Mouse (Mus musculus) gastrocnemius, postnatal 25 days (tissue): ENCODE data around the gene Gm45234. TPM values are rescaled to one million over a fixed set of nuclear protein-coding genes. Genes with fewer than 3 reads are reported as not detected.

Source experiments
- DNase-seq: peaks from one replicate; pipeline ENCODE4 v3.0.0; 2022
- microRNA-seq, 2 experiments: library from miRNA; unstranded; fragments of <30 nt; microRNA quantifications; one replicate each; pipeline ENCODE4 v1.2.0; 2021; ENCODE audit warnings: borderline replicate concordance in 2 of 2
- total RNA-seq, 2 experiments: library from RNA; stranded (reverse); gene quantifications; 1 replicate in 1 of 2; 2 replicates in 1 of 2; pipeline ENCODE4 v1.2.3; 2021

The Gm45234 gene
- total RNA-seq, 2 experiments from 2014 or later, result 2.2 TPM; not detected in 1

GRCm38 (mm10) chr6:124708289-124708889 lies 47.4 kb downstream of the Gm45234 start:
- no peak for DNase-seq

DNA sequence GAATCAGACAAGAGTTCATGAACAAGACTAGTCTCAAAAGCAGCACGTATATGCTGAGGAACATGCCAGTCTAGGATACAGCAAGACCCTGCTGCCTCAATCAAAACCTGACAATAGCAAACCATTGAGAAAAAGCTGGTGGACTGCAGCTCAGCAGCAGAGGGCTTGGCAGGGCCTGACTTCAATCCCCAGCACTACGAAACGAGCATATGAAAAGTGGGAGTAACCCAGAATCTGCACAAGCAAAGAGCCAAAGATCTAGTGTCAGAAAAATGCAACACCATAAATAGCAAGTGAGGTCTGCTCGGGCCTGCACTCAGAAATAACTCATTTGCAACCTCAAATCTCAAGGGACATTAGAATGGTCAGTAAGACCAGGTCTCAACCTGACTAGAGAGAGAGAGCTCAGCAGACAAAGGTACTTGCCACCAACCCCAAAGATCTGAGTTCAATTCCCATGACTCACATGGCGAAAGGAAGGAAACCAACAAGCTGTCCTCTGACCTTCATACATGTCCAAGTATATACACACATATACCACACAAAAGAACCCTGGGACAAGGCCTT lies 49.7 kb downstream of the Gm45234 start:
- no peak for DNase-seq

DNA sequence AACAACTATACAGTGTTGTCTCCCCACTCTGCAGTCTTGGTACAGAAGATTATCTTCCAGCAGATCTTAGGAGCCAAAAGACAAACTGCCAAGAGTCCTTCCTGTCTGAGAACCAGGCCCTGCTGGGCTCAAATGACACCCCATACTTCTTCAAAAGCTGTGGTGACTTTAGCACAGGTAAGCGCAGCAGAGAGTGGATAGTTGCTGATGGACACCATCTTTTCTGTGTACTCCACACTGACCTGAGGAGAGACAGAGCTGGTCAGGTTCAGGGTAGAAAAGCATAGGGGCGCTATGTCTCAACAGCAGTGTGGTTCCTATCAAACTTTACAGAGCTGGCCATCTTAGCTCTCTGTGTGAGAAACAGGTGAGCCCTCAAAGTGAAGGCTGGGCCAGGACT lies 51.4 kb downstream of the Gm45234 start:
- DNase-seq, result no peak

DNA sequence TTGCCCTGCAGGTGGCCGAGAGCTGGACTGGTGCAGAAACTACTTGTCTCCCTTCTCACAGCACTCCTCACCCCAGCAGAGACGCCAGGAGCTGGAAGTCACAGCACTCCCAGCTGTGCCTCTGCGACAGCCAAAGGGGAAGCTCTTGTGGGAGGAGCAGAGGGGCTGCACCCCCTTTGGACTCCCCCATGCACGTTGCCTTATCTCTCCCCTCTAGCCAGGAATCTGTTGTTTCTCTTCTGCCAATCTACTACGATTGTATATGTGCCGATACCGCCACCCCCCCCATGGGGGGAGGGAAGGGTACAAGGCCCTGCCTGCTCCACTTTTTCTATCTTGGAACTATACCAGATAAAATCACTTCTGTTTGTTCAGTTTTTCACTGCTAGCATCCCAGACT lies 52.0 kb downstream of the Gm45234 start:
- no peak for DNase-seq

DNA sequence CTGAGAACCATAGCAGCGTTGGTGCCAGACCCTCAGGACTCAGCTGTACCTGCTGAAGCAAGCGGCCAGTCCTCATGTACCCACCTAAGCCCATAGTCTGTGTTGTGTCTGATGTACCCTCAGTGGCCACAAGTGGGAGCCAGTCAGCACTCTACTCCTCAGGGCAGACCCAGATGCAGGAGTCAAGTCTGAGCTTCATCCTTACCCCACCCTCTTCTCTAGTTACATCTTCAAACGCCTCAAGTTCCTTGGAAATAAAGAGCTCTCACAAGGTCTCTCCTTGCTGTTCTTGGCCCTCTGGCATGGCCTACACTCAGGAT lies 53.1 kb downstream of the Gm45234 start:
- DNase-seq, result peak; percentile 41

GRCm38 (mm10) chr6:124702102-124702783 lies 53.6 kb downstream of the Gm45234 start:
- no peak for DNase-seq

GRCm38 (mm10) chr6:124701338-124701737 lies 54.5 kb downstream of the Gm45234 start:
- no peak for DNase-seq

GRCm38 (mm10) chr6:124699962-124700610 lies 55.7 kb downstream of the Gm45234 start:
- DNase-seq, result peak; percentile 77

DNA sequence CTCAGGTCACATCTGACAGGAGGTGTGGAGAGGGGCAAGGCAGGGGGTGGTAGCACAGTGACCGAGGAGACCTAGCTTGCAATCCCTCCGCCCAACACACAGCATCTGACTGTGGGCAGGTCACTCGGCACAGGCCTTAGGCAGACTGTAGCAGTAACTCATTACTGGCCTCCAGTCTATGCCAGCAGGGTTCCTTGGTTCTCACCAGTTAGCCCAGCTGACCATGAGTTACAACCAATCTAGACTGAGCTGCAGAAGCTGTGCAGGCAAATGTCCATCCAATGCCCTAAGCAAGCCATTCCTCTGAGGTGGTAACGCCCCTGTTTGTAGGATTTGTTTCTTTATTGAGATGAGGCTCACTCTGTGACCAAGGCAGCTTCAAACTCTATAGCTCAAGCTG lies 56.5 kb downstream of the Gm45234 start:
- no peak for DNase-seq

GRCm38 (mm10) chr6:124698751-124699150 lies 57.1 kb downstream of the Gm45234 start:
- DNase-seq, result no peak

DNA sequence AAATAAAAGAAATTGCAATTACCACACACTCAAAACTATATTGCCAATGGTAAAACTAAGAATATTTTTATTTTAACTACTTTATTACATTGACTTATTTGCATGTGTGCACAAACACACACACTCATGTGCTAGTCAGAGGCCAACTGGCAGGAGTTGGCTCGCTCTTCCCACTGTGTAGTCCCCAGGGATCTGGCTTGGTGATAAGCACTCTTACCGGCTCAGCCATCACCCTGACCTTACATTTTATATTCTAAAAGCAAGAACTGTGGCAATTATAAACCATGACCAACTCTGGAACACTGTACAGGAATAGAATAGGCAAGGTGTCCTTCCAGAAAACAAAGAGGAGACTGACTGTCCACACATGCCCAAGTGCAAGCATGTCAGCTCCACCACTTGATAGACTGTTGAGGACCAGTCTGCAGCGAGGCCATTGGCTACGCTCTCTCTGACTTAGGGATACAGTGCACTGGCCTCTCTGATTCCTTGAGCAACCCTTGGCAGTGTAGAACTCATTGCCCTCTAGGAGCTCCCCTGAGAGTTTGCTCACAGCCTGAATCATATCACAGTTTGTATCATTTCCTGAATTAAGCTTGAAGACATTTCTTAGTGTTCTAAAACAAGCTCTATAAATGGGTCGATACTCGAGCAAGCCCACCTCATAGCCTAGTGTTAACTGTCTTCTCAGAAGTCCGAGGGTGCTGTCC lies 59.2 kb downstream of the Gm45234 start:
- DNase-seq, result no peak

GRCm38 (mm10) chr6:124694166-124694955 lies 61.5 kb downstream of the Gm45234 start:
- DNase-seq, result peak; percentile 53

DNA sequence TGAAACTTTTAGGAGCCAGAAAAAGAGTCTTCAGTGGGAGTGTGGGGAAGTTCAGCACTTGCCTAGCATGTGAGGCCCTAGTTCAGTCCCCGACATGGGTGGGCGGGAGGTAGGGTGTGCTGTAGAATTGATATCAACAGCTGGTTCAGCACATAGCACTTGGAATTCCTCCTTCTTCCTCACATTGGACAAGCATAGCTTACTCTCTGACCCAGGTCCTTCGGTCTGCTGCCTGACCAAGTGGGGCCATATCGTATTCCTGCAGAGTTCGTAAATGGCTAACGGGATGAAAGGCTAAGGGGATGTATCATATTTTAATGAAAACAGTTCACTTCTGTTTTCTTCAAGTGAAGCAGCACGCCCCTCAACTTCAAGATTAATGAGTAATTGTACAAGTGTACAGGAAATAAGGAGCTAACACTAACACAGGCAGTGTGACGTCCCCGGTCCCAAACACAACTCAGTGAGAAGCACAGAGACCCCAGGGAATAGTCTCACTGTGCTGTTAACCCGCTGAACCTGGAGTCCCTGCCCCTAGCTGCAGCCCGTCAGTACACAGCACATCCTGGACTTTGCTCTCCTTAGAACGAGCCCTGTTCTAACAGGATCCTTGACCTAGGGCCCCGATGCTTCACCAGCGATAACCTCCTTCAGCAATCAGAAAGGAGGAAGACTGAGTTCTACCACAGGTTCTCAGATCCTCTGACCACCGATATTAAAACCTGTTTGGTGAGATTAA lies 62.4 kb downstream of the Gm45234 start:
- DNase-seq, result no peak

DNA sequence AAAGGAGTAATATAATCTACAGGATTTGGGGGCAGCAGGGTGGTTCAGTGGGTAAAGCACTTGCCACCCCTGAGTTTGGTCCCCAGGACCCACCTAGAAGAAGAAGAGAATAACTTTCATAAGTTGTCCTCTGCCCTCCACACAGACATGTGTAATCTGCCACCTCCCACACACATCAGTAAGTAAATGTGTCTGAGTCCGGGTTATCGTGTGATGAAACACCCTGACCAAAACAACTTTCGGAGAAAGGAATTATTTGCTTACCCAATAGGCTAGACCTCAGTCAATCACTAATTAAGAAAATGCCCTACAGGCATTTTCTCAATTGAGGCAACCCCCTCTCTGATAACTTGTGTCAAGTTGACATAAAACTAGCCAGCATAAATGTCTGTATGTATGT lies 65.3 kb downstream of the Gm45234 start:
- no peak for DNase-seq

Small RNA genes lying within 50 kb of the gene (microRNA-seq; reads per million reads assigned to microRNA genes)
- 0.74 to 0.79 reads per million in 2 experiments for gene Mir141
- 8.8 to 14.6 reads per million in 2 experiments for gene Mir200c

Other genes with a start within 250 kb of the Gm45234 start
- 10 to 100 TPM in 1 of 2 experiments, 1 to 10 TPM in 1; 7.8 to 11.7 TPM for gene C1ra, start 243.6 kb downstream of the Gm45234 start, total RNA-seq
- gene C1s1, start 213.7 kb downstream of the Gm45234 start, total RNA-seq, result 10 to 100 TPM; 16.5 to 20.8 TPM
- 1 to 10 TPM in 1 of 2 experiments, under 1 TPM in 1; 0.72 to 1.3 TPM for gene C1rb, start 185.7 kb downstream of the Gm45234 start, total RNA-seq
- gene C1s2, start 119.9 kb downstream of the Gm45234 start, total RNA-seq, result under 1 TPM; 0.20 to 0.51 TPM
- 10 to 100 TPM; 14.8 to 18.0 TPM for gene Lpcat3, start 93.0 kb downstream of the Gm45234 start, total RNA-seq
- gene Emg1, start 43.8 kb downstream of the Gm45234 start, total RNA-seq, result 10 to 100 TPM; 53.8 to 58.9 TPM
- gene Phb2, start 43.7 kb downstream of the Gm45234 start, total RNA-seq, result 100 to 1,000 TPM; 157 TPM
- gene Ptpn6, start 17.3 kb downstream of the Gm45234 start, total RNA-seq, result 1 to 10 TPM; 1.5 to 2.2 TPM
- gene Grcc10, start 14.6 kb downstream of the Gm45234 start, total RNA-seq, result 100 to 1,000 TPM; 163 to 167 TPM
- 10 to 100 TPM; 31.8 to 32.4 TPM for gene Atn1, start 503 bp upstream of the Gm45234 start, total RNA-seq
- 1 to 10 TPM; 2.1 to 3.0 TPM for gene Eno2, start 13.7 kb upstream of the Gm45234 start, total RNA-seq
- under 1 TPM in 1 of 2 experiments, not detected in 1; 0.18 TPM for gene Lrrc23, start 23.7 kb upstream of the Gm45234 start, total RNA-seq
- gene Spsb2, start 52.6 kb upstream of the Gm45234 start, total RNA-seq, result 1 to 10 TPM; 2.7 to 3.2 TPM
- gene Tpi1, start 58.3 kb upstream of the Gm45234 start, total RNA-seq, result 1,000 to 10,000 TPM; 2,445 to 2,599 TPM
- gene Usp5, start 73.5 kb upstream of the Gm45234 start, total RNA-seq, result 10 to 100 TPM; 42.1 to 44.0 TPM
- 1 to 10 TPM; 1.2 TPM for gene Cdca3, start 73.5 kb upstream of the Gm45234 start, total RNA-seq
- gene Gnb3, start 84.3 kb upstream of the Gm45234 start, total RNA-seq, result 1 to 10 TPM; 1.6 to 1.7 TPM
- gene P3h3, start 101.7 kb upstream of the Gm45234 start, total RNA-seq, result 1 to 10 TPM; 8.2 to 9.3 TPM
- under 1 TPM; 0.23 to 0.32 TPM for gene Gpr162, start 108.0 kb upstream of the Gm45234 start, total RNA-seq
- gene Cd4, start 132.2 kb upstream of the Gm45234 start, total RNA-seq, result 1 to 10 TPM in 1 of 2 experiments, not detected in 1; 1.2 TPM
- under 1 TPM in 1 of 2 experiments, not detected in 1; 0.51 TPM for gene Lag3, start 155.7 kb upstream of the Gm45234 start, total RNA-seq
- gene Ptms, start 164.1 kb upstream of the Gm45234 start, total RNA-seq, result 100 to 1,000 TPM; 126 to 152 TPM
- 100 to 1,000 TPM; 207 to 210 TPM for gene Mlf2, start 175.4 kb upstream of the Gm45234 start, total RNA-seq
- 10 to 100 TPM; 96.2 to 99.0 TPM for gene Cops7a, start 209.5 kb upstream of the Gm45234 start, total RNA-seq
- not detected for gene Pianp, start 240.7 kb upstream of the Gm45234 start, total RNA-seq